Mouse (Mus musculus) cortical plate, adult 2 months (tissue): ENCODE measurements around the gene Cyp17a1.

Experiments used
- CTCF ChIP-seq: fragments of 200-500 bp; IDR thresholded peaks from 2 replicates; pipeline ENCODE4 v1.5.1; 2011; ENCODE audit warnings: mild to moderate bottlenecking, control low read depth, low read length; ENCODE audit not compliant: insufficient read depth; ENCODE audit errors: extremely low read depth
- POLR2A ChIP-seq: fragments of 200-500 bp; IDR thresholded peaks from 2 replicates; pipeline ENCODE4 v1.6.1; 2011; ENCODE audit warnings: mild to moderate bottlenecking, low read length, control low read depth; ENCODE audit not compliant: insufficient read depth; ENCODE audit errors: extremely low read depth

GRCm38 (mm10) chr19:46646041-46646481, 26.9 kb downstream of the Cyp17a1 start:
- TF ChIP-seq CTCF (no peak), POLR2A (no peak)
